Mouse (Mus musculus): ENCODE results near the gene Kif1b. TPM values are rescaled to one million over a fixed set of nuclear protein-coding genes. Genes with fewer than 3 reads are reported as not detected.
A peak's percentile ranks its signal among the peaks of the same experiment; 100 is the strongest.

Kif1b gene
- polyA plus RNA-seq, 1 experiment = 10.1 TPM

GRCm38 (mm10) chr4:149305761-149306711 lies 1.5 kb downstream of the Kif1b start:
- Histone ChIP-seq H3K27me3 (ENCODE audit: control insufficient read depth, insufficient read depth, insufficient read length) (no peaks in the 10 kb centered on the region), H3ac (ENCODE audit: control insufficient read depth, insufficient read length, low read depth) (peak overlapping the region; percentile 85), H3K79me3 (ENCODE audit: low read depth) (peaks cover 52% of the 10 kb centered on the region), H3K4me3 (ENCODE audit: insufficient read depth, poor library complexity, severe bottlenecking) (peak overlapping the region; percentile 85), H3K79me2 (ENCODE audit: control insufficient read depth, insufficient read depth) (peaks cover 65% of the 10 kb centered on the region), H3K36me3 (ENCODE audit: control insufficient read depth, insufficient read depth) (no peaks in the 10 kb centered on the region)
- TF ChIP-seq MYOD1 (IDR thresholded peaks at IDR 0.05; ENCODE audit: control insufficient read depth, insufficient read length, low read depth) (no peak), MYOG (IDR thresholded peaks at IDR 0.05; ENCODE audit: control insufficient read depth, extremely low read depth, insufficient read length) (no peak), CTCF (IDR thresholded peaks at IDR 0.05; ENCODE audit: control insufficient read depth, insufficient read depth, insufficient read length) (no peak), USF1 (IDR thresholded peaks at IDR 0.05; ENCODE audit: low read depth) (no peak), CEBPB (IDR thresholded peaks at IDR 0.05; ENCODE audit: low read depth) (no peak), FOSL1 (IDR thresholded peaks at IDR 0.05; ENCODE audit: insufficient read depth, low read length, poor library complexity, severe bottlenecking) (no peak), MAX (IDR thresholded peaks at IDR 0.05) (no peak)

- Histone ChIP-seq H3K27me3 (ENCODE audit: control insufficient read depth, insufficient read depth, insufficient read length) (no peaks in the 10 kb centered on the region), H3K79me3 (ENCODE audit: low read depth) (peaks cover 67% of the 10 kb centered on the region), H3K4me3 (ENCODE audit: insufficient read depth, poor library complexity, severe bottlenecking) (no peak overlapping the region), H3K36me3 (ENCODE audit: control insufficient read depth, insufficient read depth) (no peaks in the 10 kb centered on the region), H3K79me2 (ENCODE audit: control insufficient read depth, insufficient read depth) (peaks cover 80% of the 10 kb centered on the region), H3ac (ENCODE audit: control insufficient read depth, insufficient read length, low read depth) (no peak overlapping the region)
- TF ChIP-seq MYOG (IDR thresholded peaks at IDR 0.05; ENCODE audit: control insufficient read depth, extremely low read depth, insufficient read length) = no peak
- TF ChIP-seq FOSL1 (IDR thresholded peaks at IDR 0.05; ENCODE audit: insufficient read depth, low read length, poor library complexity, severe bottlenecking) = no peak
- no peak for TF ChIP-seq MYOD1 (IDR thresholded peaks at IDR 0.05; ENCODE audit: control insufficient read depth, insufficient read length, low read depth)
- TF ChIP-seq MAX (IDR thresholded peaks at IDR 0.05) = no peak
Measured at GRCm38 (mm10) chr4:149304466-149304865, 3.0 kb downstream of the Kif1b start.

- Histone ChIP-seq H3K79me2 (ENCODE audit: control insufficient read depth, insufficient read depth) (peaks cover 90% of the 10 kb centered on the region), H3K79me3 (ENCODE audit: low read depth) (peaks cover 75% of the 10 kb centered on the region), H3K36me3 (ENCODE audit: control insufficient read depth, insufficient read depth) (no peaks in the 10 kb centered on the region), H3K4me3 (ENCODE audit: insufficient read depth, poor library complexity, severe bottlenecking) (no peak overlapping the region), H3K27me3 (ENCODE audit: control insufficient read depth, insufficient read depth, insufficient read length) (no peaks in the 10 kb centered on the region), H3ac (ENCODE audit: control insufficient read depth, insufficient read length, low read depth) (no peak overlapping the region)
- TF ChIP-seq MYOD1 (IDR thresholded peaks at IDR 0.05; ENCODE audit: control insufficient read depth, insufficient read length, low read depth) (no peak), CEBPB (IDR thresholded peaks at IDR 0.05; ENCODE audit: low read depth) (no peak), MAX (IDR thresholded peaks at IDR 0.05) (no peak), FOSL1 (IDR thresholded peaks at IDR 0.05; ENCODE audit: insufficient read depth, low read length, poor library complexity, severe bottlenecking) (no peak), USF1 (IDR thresholded peaks at IDR 0.05; ENCODE audit: low read depth) (no peak), CTCF (IDR thresholded peaks at IDR 0.05; ENCODE audit: control insufficient read depth, insufficient read depth, insufficient read length) (no peak), MYOG (IDR thresholded peaks at IDR 0.05; ENCODE audit: control insufficient read depth, extremely low read depth, insufficient read length) (no peak)
Measured at GRCm38 (mm10) chr4:149303502-149303901, 4.0 kb downstream of the Kif1b start.

GRCm38 (mm10) chr4:149302751-149303150 lies 4.7 kb downstream of the Kif1b start:
- TF ChIP-seq CEBPB (IDR thresholded peaks at IDR 0.05; ENCODE audit: low read depth) = no peak
- no peak for TF ChIP-seq MYOD1 (IDR thresholded peaks at IDR 0.05; ENCODE audit: control insufficient read depth, insufficient read length, low read depth)
- no peak for TF ChIP-seq USF1 (IDR thresholded peaks at IDR 0.05; ENCODE audit: low read depth)
- TF ChIP-seq CTCF (IDR thresholded peaks at IDR 0.05; ENCODE audit: control insufficient read depth, insufficient read depth, insufficient read length) = no peak
- TF ChIP-seq FOSL1 (IDR thresholded peaks at IDR 0.05; ENCODE audit: insufficient read depth, low read length, poor library complexity, severe bottlenecking) = no peak
- TF ChIP-seq MYOG (IDR thresholded peaks at IDR 0.05; ENCODE audit: control insufficient read depth, extremely low read depth, insufficient read length) = no peak
- no peak for TF ChIP-seq MAX (IDR thresholded peaks at IDR 0.05)
- Histone ChIP-seq H3K79me2 (ENCODE audit: control insufficient read depth, insufficient read depth) (peaks cover 96% of the 10 kb centered on the region), H3K27me3 (ENCODE audit: control insufficient read depth, insufficient read depth, insufficient read length) (no peaks in the 10 kb centered on the region), H3ac (ENCODE audit: control insufficient read depth, insufficient read length, low read depth) (no peak overlapping the region), H3K79me3 (ENCODE audit: low read depth) (peaks cover 80% of the 10 kb centered on the region), H3K36me3 (ENCODE audit: control insufficient read depth, insufficient read depth) (no peaks in the 10 kb centered on the region), H3K4me3 (ENCODE audit: insufficient read depth, poor library complexity, severe bottlenecking) (no peak overlapping the region)

- H3K4me3 ChIP-seq (ENCODE audit: insufficient read depth, poor library complexity, severe bottlenecking) = no peak overlapping the region
- H3K79me3 ChIP-seq (ENCODE audit: low read depth) = peaks cover 83% of the 10 kb centered on the region
- peaks cover 98% of the 10 kb centered on the region for H3K79me2 ChIP-seq (ENCODE audit: control insufficient read depth, insufficient read depth)
- TF ChIP-seq CEBPB (IDR thresholded peaks at IDR 0.05; ENCODE audit: low read depth) = no peak
- H3ac ChIP-seq (ENCODE audit: control insufficient read depth, insufficient read length, low read depth) = no peak overlapping the region
- no peaks in the 10 kb centered on the region for H3K27me3 ChIP-seq (ENCODE audit: control insufficient read depth, insufficient read depth, insufficient read length)
- H3K36me3 ChIP-seq (ENCODE audit: control insufficient read depth, insufficient read depth) = no peaks in the 10 kb centered on the region
Measured at GRCm38 (mm10) chr4:149302136-149302535, 5.4 kb downstream of the Kif1b start.

GRCm38 (mm10) chr4:149296501-149296900 lies 11.0 kb downstream of the Kif1b start:
- Histone ChIP-seq H3K79me2 (ENCODE audit: control insufficient read depth, insufficient read depth) (peaks cover 95% of the 10 kb centered on the region), H3K79me3 (ENCODE audit: low read depth) (peaks cover 67% of the 10 kb centered on the region), H3K27me3 (ENCODE audit: control insufficient read depth, insufficient read depth, insufficient read length) (no peaks in the 10 kb centered on the region), H3K4me3 (ENCODE audit: insufficient read depth, poor library complexity, severe bottlenecking) (no peak overlapping the region), H3K36me3 (ENCODE audit: control insufficient read depth, insufficient read depth) (no peaks in the 10 kb centered on the region), H3ac (ENCODE audit: control insufficient read depth, insufficient read length, low read depth) (no peak overlapping the region)
- TF ChIP-seq MYOG (IDR thresholded peaks at IDR 0.05; ENCODE audit: control insufficient read depth, extremely low read depth, insufficient read length) = no peak
- TF ChIP-seq MAX (IDR thresholded peaks at IDR 0.05) = no peak
- no peak for TF ChIP-seq CEBPB (IDR thresholded peaks at IDR 0.05; ENCODE audit: low read depth)
- TF ChIP-seq USF1 (IDR thresholded peaks at IDR 0.05; ENCODE audit: low read depth) = no peak
- no peak for TF ChIP-seq FOSL1 (IDR thresholded peaks at IDR 0.05; ENCODE audit: insufficient read depth, low read length, poor library complexity, severe bottlenecking)
- no peak for TF ChIP-seq CTCF (IDR thresholded peaks at IDR 0.05; ENCODE audit: control insufficient read depth, insufficient read depth, insufficient read length)
- no peak for TF ChIP-seq MYOD1 (IDR thresholded peaks at IDR 0.05; ENCODE audit: control insufficient read depth, insufficient read length, low read depth)

Measured in C2C12 (cell line).